Mouse (Mus musculus): ENCODE measurements at regions not wholly inside any gene's neighbourhood (a gene's known extent, or its start where the extent isn't known, plus 50 kb on each side); places are given as distances from the start of the nearest gene placed in this dataset.

DNA sequence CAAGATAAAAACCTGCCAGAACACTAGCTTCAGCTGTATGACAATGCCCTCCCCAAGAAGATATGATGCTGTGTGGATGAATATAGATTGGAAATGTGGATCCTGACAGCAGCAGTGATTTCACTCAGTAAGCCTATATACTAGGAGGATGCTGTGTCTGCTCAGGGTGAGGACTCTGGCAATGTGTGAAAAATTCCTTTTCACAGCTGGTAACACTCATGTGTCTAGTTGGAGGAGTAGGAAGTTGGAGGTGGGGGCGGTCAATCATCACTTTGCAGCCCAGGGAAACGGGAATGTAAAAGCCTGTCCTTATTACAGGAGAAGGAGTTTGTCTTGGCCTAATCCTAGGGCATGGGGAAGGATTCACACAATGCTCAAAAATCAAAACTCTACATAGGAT lies 824.3 kb upstream of the Tenm2 start:
- DNase-seq (ENCODE audit: low spot score) (no peak), ATAC-seq (no peak)
- Histone ChIP-seq H3K27ac (no peak overlapping the region), H3K4me1 (ENCODE audit: insufficient read depth, low read length) (no peaks in the 10 kb centered on the region), H3K4me3 (ENCODE audit: low read length) (no peak overlapping the region), H3K9me3 (ENCODE audit: low read length) (no peaks in the 10 kb centered on the region), H3K9ac (replicated peaks; ENCODE audit: low read length) (no peak overlapping the region), H3K36me3 (ENCODE audit: insufficient read depth, low read length) (no peaks in the 10 kb centered on the region), H3K4me2 (ENCODE audit: low read depth, low read length) (no peak overlapping the region), H3K27me3 (ENCODE audit: insufficient read depth, low read length) (no peaks in the 10 kb centered on the region)
- 82% methylated on average over 2 of the region's 2 CpGs for WGBS
- TF ChIP-seq CTCF (IDR thresholded peaks at IDR 0.05; ENCODE audit: low read depth) = no peak

DNA sequence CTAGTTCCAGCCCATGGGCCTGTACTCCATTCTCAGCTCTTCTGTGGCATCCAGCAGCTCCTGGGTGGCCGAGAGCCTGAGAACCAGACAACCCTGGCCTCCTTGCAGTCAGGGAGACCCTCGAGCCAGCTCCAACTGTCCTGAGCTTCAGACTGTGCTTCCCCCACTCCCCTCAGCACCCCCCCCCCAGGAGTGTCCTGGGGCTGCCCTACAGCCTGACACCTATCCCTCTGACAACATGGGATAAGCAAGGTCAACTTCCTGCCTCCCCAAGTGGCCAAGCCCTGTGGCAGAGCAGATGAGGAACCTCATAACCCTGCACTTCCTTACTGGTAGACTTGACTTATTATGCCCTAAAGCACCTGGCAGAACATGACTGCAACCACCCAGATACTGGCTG lies 823.1 kb upstream of the Tenm2 start:
- 78% methylated on average over 2 of the region's 2 CpGs for WGBS
- no peaks in the 10 kb centered on the region for H3K4me1 ChIP-seq (ENCODE audit: insufficient read depth, low read length)

DNA sequence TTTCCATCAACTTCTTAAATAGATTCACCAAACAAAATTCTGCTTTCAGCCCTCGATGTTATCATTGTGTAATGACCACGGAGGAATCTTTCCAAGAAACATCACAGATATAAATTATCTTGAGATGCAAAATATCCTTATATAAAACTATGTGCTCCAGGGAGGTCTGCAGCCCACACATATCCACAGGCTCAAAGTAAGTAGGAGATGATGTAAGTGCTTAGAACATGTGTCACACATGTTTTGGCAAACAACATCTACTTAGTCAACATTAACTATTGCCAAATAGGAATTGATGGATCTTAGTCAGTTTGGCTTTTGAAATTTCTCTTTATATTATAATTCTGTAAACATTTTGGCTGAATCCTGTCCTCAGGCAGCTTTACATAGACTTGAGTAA lies 800.8 kb upstream of the Tenm2 start:
- 89% methylated on average over 2 of the region's 2 CpGs for WGBS
- ATAC-seq (no peak), DNase-seq (ENCODE audit: low spot score) (no peak)
- Histone ChIP-seq H3K27me3 (ENCODE audit: insufficient read depth, low read length) (no peaks in the 10 kb centered on the region), H3K27ac (no peak overlapping the region), H3K9ac (replicated peaks; ENCODE audit: low read length) (no peak overlapping the region), H3K4me3 (ENCODE audit: low read length) (no peak overlapping the region), H3K4me2 (ENCODE audit: low read depth, low read length) (no peak overlapping the region), H3K9me3 (ENCODE audit: low read length) (no peaks in the 10 kb centered on the region), H3K36me3 (ENCODE audit: insufficient read depth, low read length) (no peaks in the 10 kb centered on the region), H3K4me1 (ENCODE audit: insufficient read depth, low read length) (no peaks in the 10 kb centered on the region)
- no peak for TF ChIP-seq CTCF (IDR thresholded peaks at IDR 0.05; ENCODE audit: low read depth)

More for the DNA sequence above, 823.1 kb upstream of the Tenm2 start:
- Histone ChIP-seq H3K4me3 (ENCODE audit: low read length) (no peak overlapping the region), H3K27ac (no peak overlapping the region), H3K27me3 (ENCODE audit: insufficient read depth, low read length) (no peaks in the 10 kb centered on the region), H3K9ac (replicated peaks; ENCODE audit: low read length) (no peak overlapping the region), H3K4me2 (ENCODE audit: low read depth, low read length) (no peak overlapping the region), H3K36me3 (ENCODE audit: insufficient read depth, low read length) (no peaks in the 10 kb centered on the region), H3K9me3 (ENCODE audit: low read length) (no peaks in the 10 kb centered on the region)
- ATAC-seq (no peak), DNase-seq (ENCODE audit: low spot score) (no peak)
- TF ChIP-seq CTCF (IDR thresholded peaks at IDR 0.05; ENCODE audit: low read depth) = no peak

DNA sequence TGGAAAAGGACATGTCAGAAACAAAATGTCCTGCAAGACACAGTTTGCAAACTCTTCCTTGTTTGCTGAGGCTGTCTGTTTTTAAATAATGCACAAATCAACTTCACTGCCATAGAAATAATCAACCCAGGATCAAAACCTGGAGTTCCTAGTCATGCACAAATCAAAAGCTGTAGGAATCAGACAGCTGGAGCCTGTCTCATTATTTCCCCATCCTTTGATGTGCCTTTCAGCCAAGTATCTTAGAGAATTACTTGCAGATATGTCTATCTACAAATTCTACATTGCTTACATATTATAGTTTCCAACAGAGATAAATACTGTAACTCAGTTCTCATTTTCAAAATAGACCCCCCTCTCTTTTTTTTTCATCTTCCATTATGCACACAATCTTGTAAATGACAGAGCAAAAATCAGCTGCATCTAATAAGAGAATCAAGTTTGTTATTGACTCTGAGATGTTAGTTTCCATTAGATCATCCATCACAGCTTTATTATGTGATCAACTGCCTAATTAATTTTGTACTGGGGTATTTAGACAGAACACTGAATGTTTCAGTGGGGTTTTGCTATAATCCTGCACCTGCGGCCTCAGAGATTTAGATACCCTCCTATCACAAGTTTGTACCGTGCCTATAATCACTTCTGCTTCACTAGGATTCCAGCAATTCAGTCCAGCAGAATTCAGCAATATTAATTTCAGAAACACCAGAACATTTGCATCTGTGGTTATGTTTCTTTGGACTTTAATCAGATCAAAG lies 798.9 kb upstream of the Tenm2 start:
- Histone ChIP-seq H3K27me3 (ENCODE audit: insufficient read depth, low read length) (no peaks in the 10 kb centered on the region), H3K36me3 (ENCODE audit: insufficient read depth, low read length) (no peaks in the 10 kb centered on the region), H3K27ac (no peak overlapping the region), H3K9me3 (ENCODE audit: low read length) (no peaks in the 10 kb centered on the region), H3K4me2 (ENCODE audit: low read depth, low read length) (no peak overlapping the region), H3K4me3 (ENCODE audit: low read length) (no peak overlapping the region), H3K9ac (replicated peaks; ENCODE audit: low read length) (no peak overlapping the region), H3K4me1 (ENCODE audit: insufficient read depth, low read length) (no peaks in the 10 kb centered on the region)
- no peak for TF ChIP-seq CTCF (IDR thresholded peaks at IDR 0.05; ENCODE audit: low read depth)
- ATAC-seq (no peak), DNase-seq (ENCODE audit: low spot score) (no peak)
- WGBS = 56% methylated on average over 2 of the region's 2 CpGs

DNA sequence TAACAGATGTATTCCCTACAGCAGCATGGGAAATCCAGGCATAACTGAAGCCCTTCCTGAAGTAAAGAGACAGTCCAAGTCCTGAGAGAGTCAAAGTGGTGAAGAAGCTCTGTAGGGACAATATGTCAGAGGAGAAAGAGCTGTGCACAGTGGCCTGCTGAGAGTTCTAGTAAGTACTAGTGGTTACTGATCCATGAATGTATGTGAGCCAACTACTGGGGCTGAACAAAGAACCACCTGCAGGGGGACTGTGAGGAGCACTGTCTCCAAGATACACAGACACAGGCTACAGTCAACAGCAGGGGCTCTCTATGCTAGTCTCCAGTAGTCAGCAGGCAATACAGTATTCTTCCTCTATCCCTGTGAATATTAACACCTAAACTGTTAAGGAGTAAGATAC lies 785.9 kb upstream of the Tenm2 start:
- Histone ChIP-seq H3K36me3 (ENCODE audit: insufficient read depth, low read length) (no peaks in the 10 kb centered on the region), H3K27ac (no peak overlapping the region), H3K4me2 (ENCODE audit: low read depth, low read length) (no peak overlapping the region), H3K4me3 (ENCODE audit: low read length) (no peak overlapping the region), H3K4me1 (ENCODE audit: insufficient read depth, low read length) (no peaks in the 10 kb centered on the region), H3K27me3 (ENCODE audit: insufficient read depth, low read length) (no peaks in the 10 kb centered on the region), H3K9me3 (ENCODE audit: low read length) (no peaks in the 10 kb centered on the region), H3K9ac (replicated peaks; ENCODE audit: low read length) (no peak overlapping the region)
- DNase-seq (ENCODE audit: low spot score) (peak; percentile 28), ATAC-seq (0 out of 2 replicates have a peak, but pooled peaks have one; percentile 43)
- TF ChIP-seq CTCF (IDR thresholded peaks at IDR 0.05; ENCODE audit: low read depth) = 0 out of 2 replicates have a peak, but pooled peaks have one; percentile 15

DNA sequence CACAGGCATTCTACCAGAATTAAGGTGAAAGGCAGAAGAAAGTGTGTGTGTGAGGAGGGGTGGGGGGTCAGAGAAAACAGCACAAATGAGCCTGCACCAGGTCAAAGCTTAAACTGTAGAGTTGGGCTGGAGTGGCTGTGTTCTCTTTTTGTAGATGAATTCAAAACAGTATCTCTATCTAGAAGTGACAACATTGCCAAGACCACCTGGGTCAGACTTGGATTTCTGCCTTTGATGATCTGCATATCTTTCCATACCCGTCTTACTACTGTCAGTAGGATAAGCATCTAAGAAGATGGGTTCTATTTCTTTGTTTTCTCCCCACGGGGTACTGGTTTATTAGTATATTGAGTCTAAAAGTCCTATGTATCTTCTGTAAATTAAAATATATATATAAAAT lies 742.4 kb upstream of the Tenm2 start:
- Histone ChIP-seq H3K36me3 (ENCODE audit: insufficient read depth, low read length) (no peaks in the 10 kb centered on the region), H3K27me3 (ENCODE audit: insufficient read depth, low read length) (no peaks in the 10 kb centered on the region), H3K4me1 (ENCODE audit: insufficient read depth, low read length) (no peaks in the 10 kb centered on the region), H3K9ac (replicated peaks; ENCODE audit: low read length) (no peak overlapping the region), H3K4me2 (ENCODE audit: low read depth, low read length) (no peak overlapping the region), H3K4me3 (ENCODE audit: low read length) (no peak overlapping the region), H3K27ac (no peak overlapping the region), H3K9me3 (ENCODE audit: low read length) (no peaks in the 10 kb centered on the region)
- TF ChIP-seq CTCF (IDR thresholded peaks at IDR 0.05; ENCODE audit: low read depth) = no peak
- WGBS = 83% methylated on average over 2 of the region's 2 CpGs
- no peak for DNase-seq (ENCODE audit: low spot score)
- no peak for ATAC-seq

DNA sequence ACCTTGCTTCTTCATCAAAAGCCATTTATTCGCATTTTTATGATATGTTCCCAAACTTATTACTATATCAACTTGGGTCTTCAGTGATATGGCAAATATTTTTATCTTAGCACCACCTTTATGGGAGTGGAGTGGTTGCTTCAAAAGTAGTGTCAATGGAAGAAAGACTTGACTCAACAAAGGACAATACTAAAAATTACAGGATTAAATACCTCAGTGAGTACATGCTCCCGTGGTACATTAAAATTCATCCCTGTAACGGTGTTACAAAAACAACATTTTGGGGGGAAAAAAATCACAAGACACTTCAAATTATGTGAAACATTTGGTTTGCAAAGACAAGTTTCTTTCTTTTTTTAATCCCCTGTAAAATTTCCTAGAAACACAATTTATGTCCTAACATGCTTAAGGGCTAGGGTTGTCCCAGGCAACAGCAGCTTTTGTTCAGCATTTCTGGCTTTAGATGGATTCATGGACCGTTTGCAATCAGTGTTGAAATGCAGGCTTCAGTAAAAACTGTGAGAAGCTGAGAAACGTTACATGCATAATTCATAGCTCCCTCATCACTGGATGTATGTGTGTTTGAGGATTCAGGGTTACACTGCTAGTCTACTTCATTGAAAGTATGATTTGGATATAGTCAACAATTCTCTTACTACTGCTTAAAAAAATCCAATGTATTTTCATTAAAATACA lies 700.8 kb upstream of the Tenm2 start:
- ATAC-seq (no peak), DNase-seq (ENCODE audit: low spot score) (peak; percentile 13)
- 38% methylated on average over 5 of the region's 5 CpGs for WGBS

More for the DNA sequence above, 700.8 kb upstream of the Tenm2 start:
- Histone ChIP-seq H3K4me3 (ENCODE audit: low read length) (no peak overlapping the region), H3K4me2 (ENCODE audit: low read depth, low read length) (no peak overlapping the region), H3K36me3 (ENCODE audit: insufficient read depth, low read length) (no peaks in the 10 kb centered on the region), H3K9me3 (ENCODE audit: low read length) (no peaks in the 10 kb centered on the region), H3K27ac (no peak overlapping the region), H3K27me3 (ENCODE audit: insufficient read depth, low read length) (no peaks in the 10 kb centered on the region), H3K4me1 (ENCODE audit: insufficient read depth, low read length) (no peaks in the 10 kb centered on the region), H3K9ac (replicated peaks; ENCODE audit: low read length) (no peak overlapping the region)
- TF ChIP-seq CTCF (IDR thresholded peaks at IDR 0.05; ENCODE audit: low read depth) = no peak
